Mouse (Mus musculus): ENCODE data around the gene Arfrp1.

- TF ChIP-seq CTCF (IDR thresholded peaks at IDR 0.05; ENCODE audit: control insufficient read depth, insufficient read depth, insufficient replicate concordance, low read depth, low read length) (no peak), POLR2A (IDR thresholded peaks at IDR 0.05; ENCODE audit: control insufficient read depth, low read depth, low read length) (no peak)
Observed at GRCm38 (mm10) chr2:181385885-181386284, 20.7 kb upstream of the Arfrp1 start.

All from testis, adult 2 months (tissue).